Mouse (Mus musculus) intestine, embryonic 14.5 days (tissue): ENCODE results near the gene Nmd3. TPM values are rescaled to one million over a fixed set of nuclear protein-coding genes. Genes with fewer than 3 reads are reported as not detected.

Experiments used
- polyA plus RNA-seq: library from polyadenylated mRNA; unstranded; fragments of >200 nt; fragmentation: Nextera tagmentation; extraction: Ambion mirVana; gene quantifications from 2 replicates; pipeline ENCODE4 v1.2.1, GENCODE M21; 2014

Nmd3 gene
- polyA plus RNA-seq, 1 experiment from 2014 or later: 159 TPM

Other genes starting within 250 kb of the Nmd3 start
- 36.5 and 43.6 TPM in 2 replicates for gene B3galnt1, start 123.0 kb upstream of the Nmd3 start, polyA plus RNA-seq
- gene Sptssb, start 138.0 kb downstream of the Nmd3 start, polyA plus RNA-seq: 22.4 and 24.4 TPM in 2 replicates